Mouse (Mus musculus) WW6 (cell line): ENCODE results near the gene Fam120a.

ENCODE experiments used
- DNase-seq: peaks from one replicate; pipeline ENCODE4 v3.0.0-alpha.2; 2013; ENCODE audit warnings: low read depth, low spot score

Gene Fam120a

GRCm38 (mm10) chr13:48853475-48853874, 114.3 kb downstream of the Fam120a start:
- DNase-seq, result no peak

DNA sequence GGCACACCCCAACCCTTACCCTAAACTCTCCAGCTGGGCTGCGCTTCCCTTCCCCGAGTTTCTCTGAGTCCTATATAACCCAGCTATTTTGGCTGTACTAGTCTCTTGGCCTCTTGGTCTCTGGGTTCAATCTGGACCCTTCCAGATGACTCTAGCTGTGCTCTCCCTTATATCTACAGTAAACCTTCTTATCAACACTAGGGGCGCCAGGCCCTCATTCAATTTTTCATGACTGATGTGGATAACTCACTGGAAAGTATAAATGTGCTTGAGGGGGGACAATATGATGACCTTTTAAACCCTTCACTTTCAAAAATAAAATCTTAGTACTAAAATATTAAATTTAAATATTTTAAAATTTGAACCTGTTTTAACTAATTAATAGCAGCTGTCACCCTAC, 115.0 kb downstream of the Fam120a start:
- DNase-seq, result no peak

GRCm38 (mm10) chr13:48851719-48852118, 116.1 kb downstream of the Fam120a start:
- DNase-seq, result no peak

DNA sequence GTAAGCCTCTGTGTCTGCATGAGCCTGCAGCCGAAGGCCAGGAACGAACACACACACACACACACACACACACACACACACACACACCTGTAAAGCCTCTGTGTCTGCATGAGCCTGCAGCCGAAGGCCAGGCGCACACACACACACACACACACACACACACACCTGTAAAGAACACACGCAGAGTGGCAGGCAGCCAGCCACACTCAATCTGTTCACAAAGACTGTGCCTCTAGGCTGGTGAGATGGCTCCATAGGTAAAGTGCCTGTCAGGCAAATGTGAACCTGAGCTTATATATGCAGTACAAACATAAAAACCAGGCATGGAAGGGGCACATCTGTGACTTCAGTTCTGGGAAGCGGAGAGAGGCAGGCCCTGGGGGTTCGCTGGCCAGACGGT, 117.0 kb downstream of the Fam120a start:
- DNase-seq, result no peak

DNA sequence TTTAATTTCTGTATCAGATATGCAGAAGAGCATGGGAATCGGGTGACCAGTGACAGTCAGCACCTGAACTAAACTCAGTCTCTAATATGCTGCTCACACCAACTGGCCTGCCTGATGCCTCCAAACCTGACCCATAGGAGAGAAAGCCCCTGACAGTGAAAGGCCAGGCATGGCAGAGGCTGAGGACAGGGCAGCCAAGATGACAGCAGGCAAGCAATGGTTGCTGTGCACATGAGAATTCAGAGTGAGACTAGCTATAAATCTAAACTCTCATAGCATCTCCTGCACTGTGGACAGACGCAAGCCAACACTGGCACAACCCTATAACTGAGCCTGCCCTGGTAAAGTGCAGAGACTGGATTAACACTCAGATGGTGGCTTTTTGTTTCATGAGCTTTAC, 117.5 kb downstream of the Fam120a start:
- DNase-seq, result no peak

DNA sequence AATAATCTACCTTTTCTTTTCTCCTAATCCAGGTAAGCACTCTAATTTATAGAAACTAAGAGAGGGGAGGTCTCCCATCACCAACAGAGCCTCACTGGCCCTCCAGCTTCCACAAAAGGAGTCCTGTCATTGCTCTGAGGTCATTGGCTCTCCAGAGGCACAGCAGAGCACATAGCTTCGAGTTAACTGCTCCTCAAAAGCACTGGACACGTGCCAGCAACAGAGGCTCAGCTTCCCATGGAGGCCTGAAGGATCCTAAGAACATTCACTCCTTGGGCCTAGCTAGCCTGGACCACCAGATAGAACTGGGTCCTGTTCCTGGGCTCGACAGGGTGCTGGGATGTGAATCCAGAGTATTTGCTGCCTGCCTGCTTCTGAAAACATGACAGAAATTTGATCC, 118.7 kb downstream of the Fam120a start:
- DNase-seq, result no peak

DNA sequence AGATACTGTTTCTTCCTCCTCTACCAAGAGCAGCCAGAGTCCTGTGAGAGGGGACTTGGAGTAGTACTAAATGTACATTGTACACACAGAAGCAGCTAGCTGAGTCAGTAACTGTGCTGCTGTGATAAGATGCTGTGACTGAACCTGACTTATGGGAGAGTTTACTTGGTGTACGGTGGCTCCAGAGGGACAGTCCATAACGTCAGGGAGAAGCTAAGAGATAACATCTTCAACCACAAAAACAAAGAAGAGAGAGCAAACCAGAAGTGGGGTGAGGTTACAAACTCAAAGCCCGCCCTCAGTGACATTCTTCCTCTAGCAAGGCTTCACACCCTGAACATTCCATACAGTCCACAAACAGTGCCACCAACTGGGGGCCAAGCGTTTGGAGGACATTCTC, 122.5 kb downstream of the Fam120a start:
- DNase-seq, result no peak

- DNase-seq, result no peak
Observed at GRCm38 (mm10) chr13:48843530-48843929, 124.3 kb downstream of the Fam120a start.

- DNase-seq, result no peak
Observed at GRCm38 (mm10) chr13:48841905-48842592, 125.8 kb downstream of the Fam120a start.

GRCm38 (mm10) chr13:48838284-48838683, 129.5 kb downstream of the Fam120a start:
- no peak for DNase-seq

GRCm38 (mm10) chr13:48837537-48837936, 130.3 kb downstream of the Fam120a start:
- DNase-seq, result no peak

DNA sequence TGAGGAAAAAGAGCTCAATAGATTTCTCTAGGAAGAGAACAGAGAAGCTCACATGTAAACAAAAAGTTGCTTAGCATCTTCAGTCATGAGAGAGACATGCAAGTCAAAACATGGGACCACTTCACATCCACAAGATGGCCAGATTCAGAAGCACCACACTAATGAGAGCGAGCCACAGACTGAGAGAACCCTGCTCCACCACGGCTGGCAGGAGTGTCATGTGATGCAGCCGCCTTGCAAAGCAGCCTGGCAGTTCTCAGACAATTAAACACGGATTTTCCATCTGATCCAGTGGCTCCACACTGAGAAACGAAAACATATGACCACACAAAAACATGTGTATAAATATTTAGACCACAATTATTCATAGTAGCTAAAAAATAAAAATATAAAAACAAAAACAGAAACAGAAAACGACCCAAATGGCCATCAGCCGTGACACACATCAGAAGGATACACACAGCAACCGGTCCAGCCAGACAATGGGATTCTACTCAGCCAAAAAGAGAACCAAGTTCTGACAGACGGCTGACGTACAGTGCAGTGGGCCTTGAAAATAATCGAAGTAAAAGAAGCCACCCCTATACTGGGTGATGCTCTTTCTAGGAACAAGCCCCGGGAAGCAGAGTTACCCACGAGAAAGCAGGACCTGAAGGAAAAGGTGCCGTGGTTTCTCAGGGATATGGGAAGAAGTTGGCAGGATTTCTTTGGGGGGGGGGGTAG, 137.1 kb downstream of the Fam120a start:
- no peak for DNase-seq

DNA sequence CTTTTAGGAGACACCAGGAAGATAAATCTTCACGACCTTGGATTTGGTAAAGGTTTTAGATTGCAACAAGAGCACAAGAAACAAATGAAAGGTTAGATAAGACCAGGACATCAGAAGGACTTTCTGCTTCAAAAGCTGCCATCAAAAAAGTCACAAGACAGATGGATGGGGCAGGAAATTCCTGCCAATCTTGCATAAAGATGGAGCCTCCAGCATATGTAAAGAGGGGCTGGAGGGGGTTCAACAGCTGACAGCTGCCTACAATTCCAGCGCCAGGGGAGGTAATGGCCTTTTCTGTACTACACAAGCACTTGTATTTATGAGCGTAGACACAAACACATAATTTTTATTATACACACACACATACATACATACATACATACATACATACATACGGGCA, 138.0 kb downstream of the Fam120a start:
- DNase-seq, result no peak
